Mouse (Mus musculus): ENCODE data around the gene Slc39a11. TPM values are rescaled to one million over a fixed set of nuclear protein-coding genes. Genes with fewer than 3 reads are reported as not detected.

Gene Slc39a11
- total RNA-seq, 2 experiments from 2014 or later, result 3.6 TPM

- intact Hi-C loops (cut with DNase I; ENCODE audit: low total_unique reads), result no loop called here
- no peak for DNase-seq
Observed at GRCm38 (mm10) chr11:113450028-113450427, 199.9 kb downstream of the Slc39a11 start.

GRCm38 (mm10) chr11:113442036-113442435 lies 207.8 kb downstream of the Slc39a11 start:
- DNase-seq, result no peak
- intact Hi-C loops (cut with DNase I; ENCODE audit: low total_unique reads), result no loop called here

DNA sequence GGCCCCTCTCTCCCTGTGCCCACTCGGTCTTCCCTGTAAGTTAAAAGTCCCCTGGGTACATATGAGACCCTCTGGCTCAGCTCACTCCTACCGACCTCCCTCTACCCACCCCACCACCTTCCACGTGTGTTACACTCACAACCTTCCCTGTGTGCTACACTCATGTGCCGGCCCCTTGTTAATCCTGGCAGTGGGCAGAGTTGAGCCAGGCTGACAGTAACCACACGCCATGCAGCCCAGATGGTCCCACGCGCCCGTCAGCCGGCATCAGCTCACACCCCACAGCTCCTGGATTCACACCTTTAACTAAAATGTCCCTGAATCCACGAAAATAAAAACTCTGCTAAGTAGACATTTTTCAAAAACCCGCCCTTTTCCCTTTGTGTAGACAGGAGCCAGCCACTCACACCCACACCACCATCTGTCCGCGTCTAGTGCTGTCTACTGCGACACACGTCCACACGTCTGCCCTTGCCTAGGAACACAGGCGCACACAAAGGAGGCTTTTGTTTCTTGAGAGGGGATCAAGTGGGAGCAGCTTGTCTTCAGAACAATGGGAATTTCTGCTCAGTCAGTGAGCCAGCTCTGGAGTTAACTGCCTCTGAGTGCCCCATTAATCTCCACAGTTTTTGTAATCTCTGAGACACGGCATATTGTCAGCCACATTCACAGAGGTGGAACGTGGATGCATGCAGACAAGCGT lies 210.4 kb downstream of the Slc39a11 start:
- intact Hi-C loops (cut with DNase I; ENCODE audit: low total_unique reads), result no loop called here
- no peak for DNase-seq

DNA sequence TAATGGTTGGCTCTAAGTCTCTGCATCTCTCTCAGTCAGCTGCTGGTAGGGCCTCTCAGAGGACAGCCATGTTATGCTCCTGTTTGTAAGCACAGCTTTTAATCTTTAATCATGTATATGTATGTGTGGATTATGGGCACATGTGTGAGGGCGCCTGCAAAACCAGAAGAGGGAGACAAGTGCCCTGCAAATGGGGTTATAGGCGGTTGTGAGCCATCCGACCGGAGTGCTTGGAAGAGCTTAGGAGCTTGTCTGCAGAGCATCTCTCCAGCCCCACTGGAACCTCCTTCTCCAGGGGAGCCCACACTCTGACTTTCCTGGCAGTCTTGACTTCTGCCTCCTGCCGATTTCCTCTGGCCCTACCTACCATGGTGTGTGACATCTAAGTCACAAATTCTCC lies 211.0 kb downstream of the Slc39a11 start:
- intact Hi-C loops (cut with DNase I; ENCODE audit: low total_unique reads), result no loop called here
- no peak for DNase-seq

DNA sequence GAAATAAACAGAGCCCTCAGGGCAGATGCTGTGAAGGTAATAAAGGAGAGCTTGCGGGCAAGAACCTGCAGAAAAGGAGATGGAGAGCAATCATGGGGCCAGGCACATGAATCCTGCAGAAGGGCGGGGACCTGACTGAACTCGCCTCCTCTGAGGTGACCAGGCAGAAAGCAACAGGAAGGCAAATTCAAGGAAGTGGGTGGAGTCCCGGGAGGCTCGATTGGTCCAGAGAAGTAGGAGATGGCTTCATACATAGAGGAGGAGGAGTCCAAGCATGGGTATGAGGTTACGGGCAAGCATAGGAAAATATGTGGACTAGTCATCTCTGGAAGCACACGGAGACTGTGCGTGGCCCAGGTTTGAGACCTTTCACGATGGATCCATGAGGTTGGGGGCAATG lies 212.5 kb downstream of the Slc39a11 start:
- intact Hi-C loops (cut with DNase I; ENCODE audit: low total_unique reads), result no loop called here
- no peak for DNase-seq

DNA sequence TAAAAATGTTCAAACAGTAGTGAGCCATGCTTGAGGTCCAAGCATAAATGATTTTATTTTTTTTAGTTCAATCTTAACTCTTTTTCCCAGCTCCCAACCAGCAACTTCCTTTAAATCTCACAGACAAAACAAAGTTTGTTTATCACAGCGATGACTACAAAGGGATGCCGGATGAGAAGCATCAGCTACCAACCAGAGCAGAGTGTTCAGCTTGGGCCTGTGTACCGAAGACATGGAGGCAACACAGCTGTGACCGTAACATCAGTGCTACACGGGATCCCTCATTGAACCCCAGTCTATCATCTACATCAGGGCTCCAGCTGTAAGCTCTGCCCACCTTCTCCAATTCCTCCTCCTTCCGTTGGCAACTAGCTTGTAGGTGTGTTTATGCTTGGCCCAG lies 213.6 kb downstream of the Slc39a11 start:
- DNase-seq, result no peak
- intact Hi-C loops (cut with DNase I; ENCODE audit: low total_unique reads), result no loop called here

DNA sequence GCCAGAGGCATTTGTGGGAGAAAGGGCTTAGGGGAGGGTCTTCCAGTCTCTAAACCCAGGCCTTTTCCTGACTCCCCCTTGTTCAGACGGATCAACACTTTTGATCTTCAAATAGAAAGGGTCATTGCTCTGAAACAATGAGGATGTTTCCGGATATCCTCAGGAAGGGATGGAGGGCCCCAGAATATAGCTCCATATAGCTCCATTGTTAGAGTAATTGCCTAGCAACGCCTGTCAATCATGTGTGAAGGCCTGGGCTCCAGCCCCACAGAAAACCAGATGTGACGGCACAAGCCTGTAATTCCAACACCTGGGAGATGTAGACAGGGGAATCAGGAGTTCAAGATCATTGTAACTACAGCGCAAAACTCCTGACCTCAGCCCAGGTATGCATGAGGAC lies 214.2 kb downstream of the Slc39a11 start:
- no peak for DNase-seq
- intact Hi-C loops (cut with DNase I; ENCODE audit: low total_unique reads), result no loop called here

DNA sequence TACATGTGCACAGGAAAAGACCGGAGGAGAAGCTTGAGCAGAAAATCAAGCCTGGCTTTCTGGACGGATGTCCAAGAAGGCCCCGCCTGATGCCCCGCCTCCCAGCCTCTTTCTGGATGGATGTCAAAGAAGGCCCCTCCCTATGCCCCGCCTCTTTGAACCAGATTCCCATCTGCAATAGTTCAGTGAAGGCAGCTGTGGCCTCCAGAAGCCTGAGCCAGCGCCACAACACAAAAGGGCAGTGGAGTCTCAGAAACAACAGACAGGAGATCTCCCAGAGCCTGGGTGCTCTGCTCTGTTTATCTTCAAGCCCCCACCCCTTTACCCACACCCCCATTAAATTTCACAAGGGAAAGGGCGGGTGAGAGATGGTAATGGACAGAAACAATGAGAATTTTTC lies 218.7 kb downstream of the Slc39a11 start:
- intact Hi-C loops (cut with DNase I; ENCODE audit: low total_unique reads), result no loop called here
- peak; percentile 53 for DNase-seq

DNA sequence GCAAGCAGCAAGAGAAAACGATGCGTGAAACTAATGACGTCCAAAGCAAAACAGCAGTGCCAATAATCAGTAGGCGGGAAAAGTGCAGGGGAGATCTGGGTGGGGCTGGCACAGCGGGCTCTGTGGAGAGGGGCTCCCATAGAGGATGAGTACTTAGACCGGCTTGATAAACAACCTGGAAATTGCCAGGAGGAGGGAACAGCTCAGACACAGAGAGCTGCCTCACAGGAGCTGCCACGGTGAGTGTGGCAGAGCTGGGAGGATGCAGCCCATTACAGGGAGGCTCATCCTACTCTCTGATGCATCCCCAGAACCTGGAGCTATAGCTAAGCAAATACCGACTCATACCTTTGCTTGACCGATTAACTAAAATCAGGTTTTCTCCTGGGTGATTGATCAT lies 224.0 kb downstream of the Slc39a11 start:
- DNase-seq, result no peak
- intact Hi-C loops (cut with DNase I; ENCODE audit: low total_unique reads), result no loop called here

DNA sequence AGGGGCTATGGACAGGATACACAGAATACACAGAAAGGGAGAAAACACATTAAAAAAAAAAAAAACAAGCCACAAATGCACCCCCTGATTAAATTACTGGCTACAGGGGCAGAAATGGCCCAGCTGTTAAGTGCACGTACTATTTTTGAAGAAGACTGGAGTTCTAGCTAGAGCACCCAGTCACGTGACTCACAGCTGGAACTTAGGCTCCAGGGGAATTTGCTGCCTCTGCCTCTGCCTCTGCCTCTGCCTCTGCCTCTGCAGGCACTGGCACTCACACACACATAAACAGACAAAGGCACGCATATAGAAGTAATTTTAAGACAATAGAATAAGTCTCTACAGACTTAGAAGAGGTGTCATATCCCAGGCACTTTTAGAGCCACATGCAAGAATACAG lies 224.4 kb downstream of the Slc39a11 start:
- DNase-seq, result no peak
- intact Hi-C loops (cut with DNase I; ENCODE audit: low total_unique reads), result no loop called here

DNA sequence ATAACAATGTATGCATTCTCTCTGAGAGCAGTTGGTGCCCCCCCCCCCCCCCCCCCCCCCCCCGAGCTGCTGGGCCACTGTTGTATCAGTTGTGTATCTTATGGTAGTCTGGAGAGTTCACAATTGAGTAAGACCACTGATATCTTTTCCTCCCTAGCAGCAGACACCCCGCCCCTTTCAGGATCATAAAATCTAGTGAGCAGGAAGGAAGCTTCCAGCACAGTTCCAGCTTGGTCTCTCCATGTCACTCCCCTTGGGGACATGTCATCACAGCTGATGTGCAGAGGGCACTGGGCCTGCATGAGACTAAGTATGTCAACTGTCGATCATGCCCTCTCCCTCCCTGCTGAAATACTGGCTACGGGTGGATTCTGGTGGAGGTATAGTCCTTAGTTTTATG lies 225.1 kb downstream of the Slc39a11 start:
- intact Hi-C loops (cut with DNase I; ENCODE audit: low total_unique reads), result no loop called here
- no peak for DNase-seq

- intact Hi-C loops (cut with DNase I; ENCODE audit: low total_unique reads), result no loop called here
- DNase-seq, result no peak
Observed at GRCm38 (mm10) chr11:113422598-113422997, 227.3 kb downstream of the Slc39a11 start.

DNA sequence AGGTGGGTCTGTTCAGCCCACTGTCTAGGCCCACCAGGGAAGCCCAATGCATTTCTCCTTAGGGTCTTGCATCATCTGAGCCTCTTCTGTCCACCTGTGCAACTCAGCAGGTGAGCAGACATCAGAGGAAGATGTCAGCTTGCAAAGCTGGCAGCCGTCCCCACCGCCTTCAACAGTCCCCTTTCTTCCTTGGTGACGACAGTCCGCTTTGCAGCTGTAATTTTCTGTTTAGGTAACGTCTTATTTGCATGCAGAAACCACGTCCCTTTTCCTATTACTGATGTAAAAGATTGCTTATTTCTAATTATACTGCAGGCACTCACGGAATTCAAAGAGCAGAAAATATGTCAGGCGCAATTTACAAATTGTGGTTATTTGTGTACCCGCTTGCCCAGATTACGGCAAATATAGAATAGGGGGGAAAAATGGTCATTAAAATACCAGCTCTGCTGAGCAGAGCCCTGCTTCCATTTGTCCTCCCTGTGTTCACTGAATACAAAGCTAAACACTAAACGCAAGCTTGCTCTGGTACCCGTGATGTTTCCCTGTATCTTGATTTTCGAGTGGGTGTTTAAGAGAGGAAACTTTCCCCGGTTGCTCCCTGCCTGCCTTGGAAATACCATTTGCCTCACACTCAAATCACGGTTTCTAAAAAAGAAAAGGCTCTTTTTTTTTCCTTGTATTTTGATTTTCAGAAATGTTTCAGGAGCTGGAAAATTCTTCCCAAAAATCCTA lies 230.8 kb downstream of the Slc39a11 start:
- intact Hi-C loops (cut with DNase I; ENCODE audit: low total_unique reads), result no loop called here
- DNase-seq, result no peak

- no peak for DNase-seq
- intact Hi-C loops (cut with DNase I; ENCODE audit: low total_unique reads), result no loop called here
Observed at GRCm38 (mm10) chr11:113417948-113418347, 231.9 kb downstream of the Slc39a11 start.

GRCm38 (mm10) chr11:113412545-113412944 lies 237.3 kb downstream of the Slc39a11 start:
- intact Hi-C loops (cut with DNase I; ENCODE audit: low total_unique reads), result no loop called here

DNA sequence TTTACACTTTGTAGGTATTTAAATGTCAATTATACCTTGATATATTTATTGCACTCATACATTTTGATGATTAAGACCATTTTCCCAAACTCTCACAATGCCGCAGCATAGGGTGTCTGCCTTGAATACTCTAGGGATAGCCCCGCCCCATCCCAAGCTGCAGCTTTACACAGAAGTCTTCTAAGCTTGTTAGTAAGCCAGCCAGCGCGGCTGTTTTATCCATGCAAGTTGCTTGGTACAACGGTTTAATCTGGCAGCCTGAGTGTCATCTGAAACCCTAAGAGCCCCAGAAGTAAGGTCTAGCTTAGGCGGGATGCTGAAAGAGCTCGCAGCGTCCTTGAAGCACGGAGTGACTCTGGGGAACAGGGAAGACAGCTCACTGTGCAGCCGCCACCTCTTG lies 238.1 kb downstream of the Slc39a11 start:
- intact Hi-C loops (cut with DNase I; ENCODE audit: low total_unique reads), result no loop called here
- no peak for DNase-seq

More at GRCm38 (mm10) chr11:113412545-113412944, 237.3 kb downstream of the Slc39a11 start:
- no peak for DNase-seq

GRCm38 (mm10) chr11:113409121-113409520 lies 240.8 kb downstream of the Slc39a11 start:
- intact Hi-C loops (cut with DNase I; ENCODE audit: low total_unique reads), result no loop called here
- DNase-seq, result no peak

DNA sequence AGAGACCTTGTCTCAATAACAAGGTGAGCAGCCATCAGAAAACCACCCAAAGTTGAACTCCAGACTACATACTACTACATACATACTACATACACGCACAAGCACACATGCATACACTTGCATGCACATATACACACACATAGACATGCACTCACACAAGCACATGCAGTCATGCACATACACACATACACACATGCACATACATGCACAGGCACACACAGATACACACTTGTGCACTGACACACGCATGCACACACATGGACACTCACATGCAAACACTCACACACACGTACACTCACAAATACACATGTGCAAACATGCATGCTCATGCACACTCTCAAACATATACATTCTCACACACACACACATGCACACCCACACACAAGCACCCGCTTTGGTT lies 242.4 kb downstream of the Slc39a11 start:
- intact Hi-C loops (cut with DNase I; ENCODE audit: low total_unique reads), result no loop called here
- no peak for DNase-seq

GRCm38 (mm10) chr11:113400868-113401267 lies 249.0 kb downstream of the Slc39a11 start:
- DNase-seq, result no peak
- intact Hi-C loops (cut with DNase I; ENCODE audit: low total_unique reads), result no loop called here

GRCm38 (mm10) chr11:113399601-113400000 lies 250.3 kb downstream of the Slc39a11 start:
- no peak for DNase-seq
- intact Hi-C loops (cut with DNase I; ENCODE audit: low total_unique reads), result no loop called here

- no peak for DNase-seq
- intact Hi-C loops (cut with DNase I; ENCODE audit: low total_unique reads), result no loop called here
Observed at GRCm38 (mm10) chr11:113397394-113397793, 252.5 kb downstream of the Slc39a11 start.
